Mouse (Mus musculus) CH12.LX (cell line): ENCODE data around the gene Mroh2a. TPM values are rescaled to one million over a fixed set of nuclear protein-coding genes. Genes with fewer than 3 reads are reported as not detected.

Experiments
- DNase-seq: peaks from one replicate; pipeline ENCODE4 v3.0.0-alpha.2; 2013; ENCODE audit errors: extremely low read depth
- H3K27ac ChIP-seq: 2 replicates; pipeline ENCODE4 v1.5.1; 2012; ENCODE audit warnings: low read depth, mild to moderate bottlenecking, control low read depth, moderate library complexity; ENCODE audit not compliant: insufficient read depth
- H3K27me3 ChIP-seq: replicated peaks from 2 replicates; pipeline ENCODE3; 2012; ENCODE audit warnings: inconsistent platforms
- H3K36me3 ChIP-seq, 2 experiments: replicated peaks in 1 of 2; 2 replicates each; pipeline versions ENCODE3 to v1.6.1; 2012; ENCODE audit warnings: inconsistent platforms in 1 of 2, low read length in 1 of 2, mild to moderate bottlenecking in 1 of 2, mixed read lengths in 1 of 2, moderate library complexity in 1 of 2; ENCODE audit not compliant: control insufficient read depth in 1 of 2, insufficient read depth in 1 of 2
- H3K4me1 ChIP-seq, 2 experiments: 2 replicates each; pipeline ENCODE4 v1.6.1; 2012; ENCODE audit warnings: inconsistent platforms in 1 of 2, moderate library complexity in 1 of 2; ENCODE audit not compliant: insufficient read depth in 2 of 2, control insufficient read depth in 1 of 2
- H3K4me2 ChIP-seq: 2 replicates; pipeline ENCODE4 v1.6.1; 2012; ENCODE audit warnings: low read depth, mild to moderate bottlenecking, control low read depth; ENCODE audit not compliant: poor library complexity, insufficient read depth, severe bottlenecking
- H3K4me3 ChIP-seq, 3 experiments: fragments of 150-350 bp in 1 of 3; sonication (generic) in 1 of 3; replicated peaks in 1 of 3; 2 replicates each; pipeline versions ENCODE3 to v1.5.1; 2011 to 2012; ENCODE audit warnings: low read depth in 2 of 3, low read length in 2 of 3, mild to moderate bottlenecking in 2 of 3, moderate library complexity in 2 of 3, control low read depth in 1 of 3, improper control_type of control experiment in 1 of 3, inconsistent platforms in 1 of 3, mixed read lengths in 1 of 3; ENCODE audit not compliant: poor library complexity in 1 of 3
- H3K79me2 ChIP-seq: replicated peaks from 2 replicates; pipeline ENCODE4 v1.6.1; 2012; ENCODE audit warnings: mild to moderate bottlenecking, moderate library complexity; ENCODE audit not compliant: control insufficient read depth, poor library complexity, insufficient read depth, severe bottlenecking; ENCODE audit errors: extremely low read depth
- H3K9ac ChIP-seq: 2 replicates; pipeline ENCODE4 v1.6.1; 2012; ENCODE audit warnings: low read depth, mild to moderate bottlenecking, control low read depth, moderate library complexity; ENCODE audit not compliant: insufficient read depth
- H3K9me3 ChIP-seq: replicated peaks from 2 replicates; pipeline ENCODE3; 2012; ENCODE audit warnings: low read length, inconsistent platforms, mixed read lengths
- BHLHE40 ChIP-seq: IDR thresholded peaks from 2 replicates; pipeline ENCODE4 v1.6.1; 2011; ENCODE audit warnings: mild to moderate bottlenecking, low read depth, low read length, improper control_type of control experiment
- CHD1 ChIP-seq: IDR thresholded peaks from 2 replicates; pipeline ENCODE4 v1.6.1; 2012; ENCODE audit warnings: low read depth, low read length, improper control_type of control experiment, inconsistent platforms
- CHD2 ChIP-seq: IDR thresholded peaks from 2 replicates; pipeline ENCODE4 v1.6.1; 2011; ENCODE audit warnings: low read length, improper control_type of control experiment
- E2F4 ChIP-seq: IDR thresholded peaks from 2 replicates; pipeline ENCODE4 v1.6.1; 2011; ENCODE audit warnings: low read depth, low read length, improper control_type of control experiment; ENCODE audit not compliant: insufficient replicate concordance
- ELF1 ChIP-seq: IDR thresholded peaks from 2 replicates; pipeline ENCODE4 v1.6.1; 2014; ENCODE audit warnings: low read depth, mild to moderate bottlenecking, inconsistent platforms, low read length, improper control_type of control experiment
- EP300 ChIP-seq: IDR thresholded peaks from 2 replicates; pipeline ENCODE4 v1.6.1; 2011; ENCODE audit warnings: low read length, improper control_type of control experiment
- GABPA ChIP-seq: IDR thresholded peaks from 2 replicates; pipeline ENCODE4 v1.6.1; 2012; ENCODE audit warnings: low read depth, low read length, improper control_type of control experiment, inconsistent platforms; ENCODE audit not compliant: insufficient replicate concordance
- HCFC1 ChIP-seq: IDR thresholded peaks from 2 replicates; pipeline ENCODE4 v1.6.1; 2012; ENCODE audit warnings: low read depth, mild to moderate bottlenecking, inconsistent platforms, low read length, improper control_type of control experiment
- IRF4 ChIP-seq: IDR thresholded peaks from 2 replicates; pipeline ENCODE4 v1.6.1; 2014; ENCODE audit warnings: low read depth, mild to moderate bottlenecking, inconsistent platforms, low read length, improper control_type of control experiment
- JUN ChIP-seq: IDR thresholded peaks from 2 replicates; pipeline ENCODE4 v1.6.1; 2011; ENCODE audit warnings: low read depth, mild to moderate bottlenecking, low read length, improper control_type of control experiment, moderate library complexity; ENCODE audit not compliant: insufficient read depth
- JUND ChIP-seq: conservative IDR thresholded peaks from 2 replicates; pipeline ENCODE4 v1.6.1; 2011; ENCODE audit warnings: low read depth, low read length, improper control_type of control experiment
- KAT2A ChIP-seq: IDR thresholded peaks from 2 replicates; pipeline ENCODE4 v1.6.1; 2012; ENCODE audit warnings: low read length, improper control_type of control experiment, inconsistent platforms; ENCODE audit not compliant: insufficient replicate concordance
- MAFK ChIP-seq: IDR thresholded peaks from 2 replicates; pipeline ENCODE4 v1.6.1; 2011; ENCODE audit warnings: low read length, improper control_type of control experiment; ENCODE audit not compliant: insufficient replicate concordance
- MAX ChIP-seq: IDR thresholded peaks from 2 replicates; pipeline ENCODE4 v1.6.1; 2011; ENCODE audit warnings: low read length, improper control_type of control experiment
- MAZ ChIP-seq: IDR thresholded peaks from 2 replicates; pipeline ENCODE4 v1.6.1; 2012; ENCODE audit warnings: low read depth, mild to moderate bottlenecking, inconsistent platforms, low read length, improper control_type of control experiment, moderate library complexity
- MEF2A ChIP-seq: IDR thresholded peaks from 2 replicates; pipeline ENCODE4 v1.6.1; 2014; ENCODE audit warnings: low read depth, mild to moderate bottlenecking, inconsistent platforms, low read length, improper control_type of control experiment, borderline replicate concordance
- MYC ChIP-seq: IDR thresholded peaks from 2 replicates; pipeline ENCODE4 v1.6.1; 2011; ENCODE audit warnings: low read depth, mild to moderate bottlenecking, improper control_type of control experiment, low read length
- NELFE ChIP-seq: IDR thresholded peaks from 2 replicates; pipeline ENCODE4 v1.6.1; 2011; ENCODE audit warnings: low read depth, low read length, improper control_type of control experiment
- NRF1 ChIP-seq: IDR thresholded peaks from 2 replicates; pipeline ENCODE4 v1.6.1; 2014; ENCODE audit warnings: low read depth, mild to moderate bottlenecking, inconsistent platforms, low read length, improper control_type of control experiment, moderate library complexity
- PAX5 ChIP-seq: IDR thresholded peaks from 2 replicates; pipeline ENCODE4 v1.6.1; 2012; ENCODE audit warnings: low read length, inconsistent platforms, mixed read lengths
- POLR2AphosphoS2 ChIP-seq: IDR thresholded peaks from 2 replicates; pipeline ENCODE4 v1.6.1; 2011; ENCODE audit warnings: low read depth, low read length, improper control_type of control experiment
- RCOR1 ChIP-seq: conservative IDR thresholded peaks from 2 replicates; pipeline ENCODE4 v1.6.1; 2012; ENCODE audit warnings: low read depth, mild to moderate bottlenecking, inconsistent platforms, low read length, improper control_type of control experiment
- SMC3 ChIP-seq: IDR thresholded peaks from 2 replicates; pipeline ENCODE4 v1.6.1; 2011; ENCODE audit warnings: low read depth, low read length, improper control_type of control experiment
- TBP ChIP-seq: conservative IDR thresholded peaks from 2 replicates; pipeline ENCODE4 v1.6.1; 2011; ENCODE audit warnings: low read depth, low read length, improper control_type of control experiment
- UBTF ChIP-seq: IDR thresholded peaks from 2 replicates; pipeline ENCODE4 v1.6.1; 2012; ENCODE audit warnings: low read depth, mild to moderate bottlenecking, inconsistent platforms, low read length, improper control_type of control experiment, moderate library complexity
- USF1 ChIP-seq: IDR thresholded peaks from 2 replicates; pipeline ENCODE4 v1.6.1; 2014; ENCODE audit warnings: low read depth, mild to moderate bottlenecking, inconsistent platforms, low read length, improper control_type of control experiment
- ZKSCAN1 ChIP-seq: IDR thresholded peaks from 2 replicates; pipeline ENCODE4 v1.6.1; 2012; ENCODE audit warnings: low read depth, inconsistent platforms, low read length, improper control_type of control experiment, borderline replicate concordance
- ZMIZ1 ChIP-seq: IDR thresholded peaks from 2 replicates; pipeline ENCODE4 v1.6.1; 2012; ENCODE audit warnings: low read depth, mild to moderate bottlenecking, inconsistent platforms, low read length, improper control_type of control experiment
- dilution Hi-C: fragments of 300-500 bp; cut with MboI; formaldehyde crosslinking; loops from 2 replicates; pipeline ENCODE4 v1.14.3; 2020; ENCODE audit warnings: low sequenced_read_pairs; ENCODE audit not compliant: extremely low pct_unique_long_range_greater_than_20kb, extremely low pct_ligation_motif_present
- in situ Hi-C: fragments of 300-500 bp; cut with MboI; formaldehyde crosslinking; loops from 3 replicates; pipeline ENCODE4 v1.14.3; 2019; ENCODE audit warnings: low sequenced_read_pairs, low pct_ligation_motif_present, low pct_unique_long_range_greater_than_20kb, mixed read lengths
- polyA plus RNA-seq: library from polyadenylated mRNA; unstranded; fragments of >175 nt; gene quantifications from 2 replicates; pipeline ENCODE4 v1.2.1, GENCODE M21; 2012; ENCODE audit warnings: low read depth; ENCODE audit not compliant: insufficient read length
- total RNA-seq, 2 experiments: library from RNA; depleted of rRNA; stranded (reverse); fragments of 300-350 nt in 1 of 2; fragments of >200 nt in 1 of 2; gene quantifications; 2 replicates each; pipeline ENCODE4 v1.2.3; 2012 to 2014

The Mroh2a gene
- total and polyA plus RNA-seq, 3 experiments = 0.17 to 1.0 TPM; not detected in 1

DNA sequence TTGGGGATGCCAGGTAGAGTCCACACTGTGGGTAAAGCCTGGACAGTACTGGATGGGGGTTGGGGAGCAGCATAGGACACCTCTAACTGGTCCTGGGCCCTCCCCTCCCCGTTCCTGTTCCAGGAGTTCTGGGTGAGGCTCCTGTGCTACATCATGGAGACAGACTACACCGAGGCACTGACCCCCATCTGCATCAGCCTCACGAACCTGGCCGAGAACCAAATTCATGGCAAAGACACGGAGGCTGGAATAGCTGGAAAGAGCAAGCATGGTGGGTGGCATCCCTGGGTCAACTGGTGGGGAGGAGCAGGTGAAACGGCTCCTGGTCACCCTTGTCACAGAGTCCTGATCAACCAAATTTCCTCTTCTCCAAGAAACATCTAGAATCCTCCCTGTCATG is 12.0 kb downstream of the Mroh2a start:
- no peaks in the 10 kb centered on the region for H3K36me3 ChIP-seq
- DNase-seq = no peak
- no peak overlapping the region for H3K27ac ChIP-seq
- H3K79me2 ChIP-seq = no peaks in the 10 kb centered on the region
- TF ChIP-seq MAX = no peak
- no peak for TF ChIP-seq MAZ
- no peak for TF ChIP-seq KAT2A
- no peak for TF ChIP-seq MYC
- no peak for TF ChIP-seq ELF1
- no peak for TF ChIP-seq MEF2A
- no peak for TF ChIP-seq RCOR1
- no peak for TF ChIP-seq USF1
- TF ChIP-seq ZMIZ1 = no peak
- TF ChIP-seq POLR2AphosphoS2 = no peak
- TF ChIP-seq CHD1 = no peak
- TF ChIP-seq GABPA = no peak
- no peak for TF ChIP-seq HCFC1
- TF ChIP-seq BHLHE40 = no peak
- no peak for TF ChIP-seq NELFE
- TF ChIP-seq NRF1 = no peak
- TF ChIP-seq MAFK = no peak
- TF ChIP-seq, all 38 proteins: peak for 0
- no peak overlapping the region for H3K9ac ChIP-seq
- H3K27me3 ChIP-seq = peaks cover 38% of the 10 kb centered on the region
- H3K4me1 ChIP-seq = no peaks in the 10 kb centered on the region
- peaks cover 72% of the 10 kb centered on the region for H3K9me3 ChIP-seq
- in situ Hi-C loops (no loop called here), dilution Hi-C loops (no loop called here)
- no peak overlapping the region for H3K4me2 ChIP-seq
- no peak overlapping the region for H3K4me3 ChIP-seq

DNA sequence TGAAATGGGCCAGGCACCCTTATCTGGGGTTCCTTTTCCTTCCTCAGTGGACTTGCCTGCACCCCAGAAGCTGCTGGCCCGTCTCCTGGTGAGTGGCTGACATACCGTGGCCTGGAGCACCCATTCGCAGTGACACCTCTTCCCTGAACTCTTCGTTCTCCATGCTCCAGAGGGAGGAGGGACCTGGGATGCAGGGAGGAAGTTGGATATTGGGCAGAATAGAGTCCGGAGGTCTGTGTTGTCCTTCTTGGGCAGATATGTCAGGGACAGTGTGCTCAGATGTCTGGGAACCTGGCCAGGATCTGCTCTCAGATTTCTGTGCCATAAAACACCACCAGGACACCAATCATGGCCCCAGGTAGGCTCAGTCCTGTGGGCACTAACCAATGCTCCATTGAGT is 13.3 kb downstream of the Mroh2a start:
- dilution Hi-C loops = no loop called here
- in situ Hi-C loops = no loop called here
- no peak overlapping the region for H3K27ac ChIP-seq
- H3K79me2 ChIP-seq = no peaks in the 10 kb centered on the region
- H3K4me2 ChIP-seq = no peak overlapping the region
- peaks cover 74% of the 10 kb centered on the region for H3K9me3 ChIP-seq
- H3K9ac ChIP-seq = no peak overlapping the region
- no peaks in the 10 kb centered on the region for H3K4me1 ChIP-seq
- no peaks in the 10 kb centered on the region for H3K36me3 ChIP-seq
- H3K27me3 ChIP-seq = peaks cover 36% of the 10 kb centered on the region
- TF ChIP-seq BHLHE40 (no peak), MAFK (no peak), IRF4 (no peak), RCOR1 (no peak), PAX5 (no peak), EP300 (no peak), ZKSCAN1 (no peak), JUN (no peak), MAZ (no peak), GABPA (no peak), JUND (no peak), SMC3 (no peak), E2F4 (no peak), MAX (no peak), TBP (no peak), CHD2 (no peak), UBTF (no peak)
- DNase-seq = no peak
- no peak overlapping the region for H3K4me3 ChIP-seq
